Mouse (Mus musculus) A20 (cell line): ENCODE measurements around the gene Gm21440.
"Not testable (repeated sequence)": the region's sequence is repeated elsewhere in the genome, so short reads cannot be mapped to it uniquely, and the experiment has no call there.

Source experiments
- DNase-seq: peaks from one replicate; pipeline ENCODE4 v3.0.0-alpha.2; 2011; ENCODE audit warnings: low read depth, low spot score

Gm21440 gene

GRCm38 (mm10) chrY:13252091-13252490, at the start of gene Gm21440, which contains the start of gene Gm21454:
Gene Gm21440, plus strand, starts transcription at chrY:13252391.
Gene Gm21454, plus strand, starts transcription at chrY:13252442.
- DNase-seq: not testable (repeated sequence)

- DNase-seq: not testable (repeated sequence)
These were observed 28.4 kb upstream of the Gm21440 start, which contains the start of gene Gm21828 for GRCm38 (mm10) chrY:13223828-13224227. Gene Gm21828, minus strand, starts transcription at chrY:13223928.
